Mouse (Mus musculus): ENCODE measurements around the gene Rnf150.

The Rnf150 gene

GRCm38 (mm10) chr8:83028211-83028610 is 165.1 kb downstream of the Rnf150 start:
- DNase-seq (ENCODE audit: low read depth) = no peak

GRCm38 (mm10) chr8:83032800-83033199 is 169.6 kb downstream of the Rnf150 start:
- no peak for DNase-seq (ENCODE audit: low read depth)

GRCm38 (mm10) chr8:83035141-83035540 is 172.0 kb downstream of the Rnf150 start:
- DNase-seq (ENCODE audit: low read depth) = no peak

- DNase-seq (ENCODE audit: low read depth) = no peak
Measured at GRCm38 (mm10) chr8:83036521-83037166, 173.5 kb downstream of the Rnf150 start.

GRCm38 (mm10) chr8:83037321-83037720 is 174.2 kb downstream of the Rnf150 start:
- no peak for DNase-seq (ENCODE audit: low read depth)

- DNase-seq (ENCODE audit: low read depth) = no peak
Measured at GRCm38 (mm10) chr8:83038575-83038974, 175.4 kb downstream of the Rnf150 start.

GRCm38 (mm10) chr8:83041440-83041839 is 178.3 kb downstream of the Rnf150 start:
- DNase-seq (ENCODE audit: low read depth) = no peak

- no peak for DNase-seq (ENCODE audit: low read depth)
Measured at GRCm38 (mm10) chr8:83046912-83047311, 183.8 kb downstream of the Rnf150 start.

- DNase-seq (ENCODE audit: low read depth) = no peak
Measured at GRCm38 (mm10) chr8:83048527-83048926, 185.4 kb downstream of the Rnf150 start.

GRCm38 (mm10) chr8:83049171-83049601 is 186.0 kb downstream of the Rnf150 start:
- no peak for DNase-seq (ENCODE audit: low read depth)

GRCm38 (mm10) chr8:83049616-83050015 is 186.5 kb downstream of the Rnf150 start:
- DNase-seq (ENCODE audit: low read depth) = no peak

- DNase-seq (ENCODE audit: low read depth) = no peak
Measured at GRCm38 (mm10) chr8:83052896-83053295, 189.7 kb downstream of the Rnf150 start.

- no peak for DNase-seq (ENCODE audit: low read depth)
Measured at GRCm38 (mm10) chr8:83054801-83055200, 191.6 kb downstream of the Rnf150 start.

GRCm38 (mm10) chr8:83058951-83059350 is 195.8 kb downstream of the Rnf150 start:
- no peak for DNase-seq (ENCODE audit: low read depth)

GRCm38 (mm10) chr8:83060076-83060475 is 196.9 kb downstream of the Rnf150 start:
- DNase-seq (ENCODE audit: low read depth) = no peak

GRCm38 (mm10) chr8:83061257-83061656 is 198.1 kb downstream of the Rnf150 start:
- DNase-seq (ENCODE audit: low read depth) = no peak

- DNase-seq (ENCODE audit: low read depth) = no peak
Measured at GRCm38 (mm10) chr8:83061873-83062272, 198.7 kb downstream of the Rnf150 start.

GRCm38 (mm10) chr8:83062276-83062675 is 199.1 kb downstream of the Rnf150 start:
- no peak for DNase-seq (ENCODE audit: low read depth)

GRCm38 (mm10) chr8:83064096-83064495 is 200.9 kb downstream of the Rnf150 start:
- DNase-seq (ENCODE audit: low read depth) = no peak

GRCm38 (mm10) chr8:83066076-83066475 is 202.9 kb downstream of the Rnf150 start:
- no peak for DNase-seq (ENCODE audit: low read depth)

GRCm38 (mm10) chr8:83066846-83067245 is 203.7 kb downstream of the Rnf150 start:
- DNase-seq (ENCODE audit: low read depth) = no peak

GRCm38 (mm10) chr8:83067906-83068305 is 204.8 kb downstream of the Rnf150 start:
- DNase-seq (ENCODE audit: low read depth) = no peak

- DNase-seq (ENCODE audit: low read depth) = no peak
Measured at GRCm38 (mm10) chr8:83074248-83074647, 211.1 kb downstream of the Rnf150 start.

- DNase-seq (ENCODE audit: low read depth) = no peak
Measured at GRCm38 (mm10) chr8:83076621-83077020, 213.5 kb downstream of the Rnf150 start.

Measured in naive thymus-derived CD4-positive, alpha-beta T cell, adult 2 months (primary cell).